Comparison of ENCODE assay signal across 9 mouse cellular contexts in genomic region chr8:72321635-72322441, GRCm38 (mm10). TPM values are rescaled to one million over a fixed set of nuclear protein-coding genes. Genes with fewer than 3 reads are reported as not detected.
DNase-seq lines count a peak whose midpoint lies in the region; ATAC-seq and TF ChIP-seq lines count a peak whose summit lies in the region.
"Had no signal": no experiment of that assay in that cellular context is flagged by ENCODE, and none has a peak within 500 bp of the region (broad histone marks: within the 10 kb centered on the region; RNA-seq: fewer than 3 reads in every experiment).

No protein-coding gene starts in this region.

- no peak for ATAC-seq in megakaryocyte, adult 5-6 weeks (ENCODE audit: poor library complexity, severe bottlenecking)

- peak in 1 of 2 experiments; percentile 50 for DNase-seq in heart, adult 2 months
- no peak for DNase-seq in heart, postnatal 10 days
- peak; percentile 85 for DNase-seq in induced T-regulatory cell, adult 2 months (ENCODE audit: low read depth)
- no peak for DNase-seq in left cerebral cortex, adult 11 months (ENCODE audit: low spot score)
- DNase-seq in urinary bladder, postnatal 25 days (ENCODE audit: low spot score), result no peak
- DNase-seq: kidney, adult 11 months had no signal

- intact Hi-C loops in heart, adult 2 months (cut with DNase I), result loop anchor here (1.0 kb wide), 1 partner anchor 43 kb away; no protein-coding TSS in a partner anchor
- intact Hi-C loops in heart, postnatal 10 days (cut with DNase I), result loop anchor here (2.0 kb wide), 1 partner anchor 53 kb away; no protein-coding TSS in a partner anchor

- TF ChIP-seq POLR2A in heart, adult 2 months (IDR thresholded peaks at IDR 0.05; ENCODE audit: insufficient read depth, low read depth, low read length), result 0 out of 2 replicates have a peak, but pooled peaks have one; percentile 41
- no peak for TF ChIP-seq POLR2A in small intestine, adult 2 months (IDR thresholded peaks at IDR 0.05; ENCODE audit: low read depth, low read length)

- H3K36me3 ChIP-seq in heart, adult 2 months (ENCODE audit: control insufficient read depth, insufficient read depth, low read length), result peaks cover 11% of the 10 kb centered on the region
- H3K36me3 ChIP-seq in megakaryocyte, embryonic 14.5 days (replicated peaks; ENCODE audit: low read length), result peaks cover 8% of the 10 kb centered on the region
- H3K36me3 ChIP-seq in small intestine, adult 2 months (ENCODE audit: control insufficient read depth, insufficient read depth, low read length), result no peaks in the 10 kb centered on the region

- peak overlapping the region; percentile 93 for H3K4me3 ChIP-seq in heart, adult 2 months
- peak overlapping the region; percentile 64 for H3K4me3 ChIP-seq in megakaryocyte, embryonic 14.5 days (replicated peaks)
- peak overlapping the region; percentile 44 for H3K4me3 ChIP-seq in small intestine, adult 2 months (ENCODE audit: low read depth, low read length)

- peak; percentile 7; the same call in 1 of the 2 replicates for TF ChIP-seq EP300 in heart, adult 2 months (IDR thresholded peaks at IDR 0.05; ENCODE audit: insufficient read depth, low read depth, low read length)

- H3K79me2 ChIP-seq in heart, adult 2 months (replicated peaks; ENCODE audit: control insufficient read depth, insufficient read depth, low read length), result peaks cover 5% of the 10 kb centered on the region

- H3K27ac ChIP-seq in heart, adult 2 months, result peak overlapping the region; percentile 91
- no peak overlapping the region for H3K27ac ChIP-seq in small intestine, adult 2 months (ENCODE audit: insufficient read depth, low read depth, low read length)

- H3K9ac ChIP-seq in heart, adult 2 months (ENCODE audit: low read depth, low read length), result peak overlapping the region; percentile 65

- H3K4me1 ChIP-seq in heart, adult 2 months (ENCODE audit: control insufficient read depth, insufficient read depth, low read length), result peaks cover 15% of the 10 kb centered on the region
- peaks cover 73% of the 10 kb centered on the region for H3K4me1 ChIP-seq in megakaryocyte, embryonic 14.5 days
- peaks cover 8% of the 10 kb centered on the region for H3K4me1 ChIP-seq in small intestine, adult 2 months (ENCODE audit: control insufficient read depth, insufficient read depth, insufficient read length, low read length)

- no peak for TF ChIP-seq CTCF in heart, adult 2 months (IDR thresholded peaks at IDR 0.05)
- no peak for TF ChIP-seq CTCF in small intestine, adult 2 months (IDR thresholded peaks at IDR 0.05; ENCODE audit: extremely low read depth, insufficient read length, insufficient replicate concordance, low read depth, low read length)

- WGBS in heart, adult 2 months, result 51% methylated on average over 20 of the region's 20 CpGs
- WGBS in small intestine, adult 2 months, result 84% methylated on average over 20 of the region's 20 CpGs

- H3K27me3 ChIP-seq in heart, adult 2 months (ENCODE audit: control insufficient read depth, insufficient read depth, low read length), result no peaks in the 10 kb centered on the region
- peaks cover 69% of the 10 kb centered on the region for H3K27me3 ChIP-seq in megakaryocyte, embryonic 14.5 days (replicated peaks)
- H3K27me3 ChIP-seq in small intestine, adult 2 months (ENCODE audit: control insufficient read depth, insufficient read depth, low read length), result peaks cover 12% of the 10 kb centered on the region

- peaks cover 9% of the 10 kb centered on the region; the same call in 1 of the 2 replicates for H3K9me3 ChIP-seq in megakaryocyte, embryonic 14.5 days

RNA-seq across cellular contexts. Expression of gene Klf2, which starts 3.0 kb away (rescaled TPM):
- 10 to 100 TPM; 76.0 to 92.7 TPM for total RNA-seq in heart, adult 2 months (2021)
- 21.1 and 42.6 TPM in 2 replicates for polyA plus RNA-seq in heart, adult 2 months (2012; rRNA removed)
- total RNA-seq in heart, postnatal 10 days (2021), result 10 to 100 TPM; 69.7 to 82.8 TPM
- polyA plus RNA-seq in megakaryocyte, embryonic 14.5 days (2012; ENCODE audit: insufficient read depth, low replicate concordance), result 21.5 and 29.5 TPM in 2 replicates
- 70.6 and 72.1 TPM in 2 replicates for total RNA-seq in megakaryocyte, adult 5-6 weeks (2015)
- total RNA-seq in megakaryocyte, adult 5-6 weeks (2017), result 18.9 and 25.5 TPM in 2 replicates
- 21.4 and 24.7 TPM in 2 replicates for polyA plus RNA-seq in small intestine, adult 2 months (2012; rRNA removed)

RNA-seq across cellular contexts. Expression of gene Gm10282, which starts 16.8 kb away (rescaled TPM):
- 1 to 10 TPM; 6.7 to 8.5 TPM for total RNA-seq in heart, adult 2 months (2021)
- 1.1 and 2.9 TPM in 2 replicates for polyA plus RNA-seq in heart, adult 2 months (2012; rRNA removed)
- total RNA-seq in heart, postnatal 10 days (2021), result 10 to 100 TPM; 15.9 to 19.4 TPM
- polyA plus RNA-seq in megakaryocyte, embryonic 14.5 days (2012; ENCODE audit: insufficient read depth, low replicate concordance), result 27.5 and 64.2 TPM in 2 replicates
- total RNA-seq in megakaryocyte, adult 5-6 weeks (2015), result 40.0 and 43.6 TPM in 2 replicates
- 40.6 and 43.1 TPM in 2 replicates for total RNA-seq in megakaryocyte, adult 5-6 weeks (2017)
- polyA plus RNA-seq in small intestine, adult 2 months (2012; rRNA removed), result 0.41 TPM in 1 of 2 replicates, not detected in the other
